Mouse (Mus musculus): ENCODE data around the gene Onecut3.
A peak's percentile ranks its signal among the peaks of the same experiment; 100 is the strongest.

Onecut3 gene

DNA sequence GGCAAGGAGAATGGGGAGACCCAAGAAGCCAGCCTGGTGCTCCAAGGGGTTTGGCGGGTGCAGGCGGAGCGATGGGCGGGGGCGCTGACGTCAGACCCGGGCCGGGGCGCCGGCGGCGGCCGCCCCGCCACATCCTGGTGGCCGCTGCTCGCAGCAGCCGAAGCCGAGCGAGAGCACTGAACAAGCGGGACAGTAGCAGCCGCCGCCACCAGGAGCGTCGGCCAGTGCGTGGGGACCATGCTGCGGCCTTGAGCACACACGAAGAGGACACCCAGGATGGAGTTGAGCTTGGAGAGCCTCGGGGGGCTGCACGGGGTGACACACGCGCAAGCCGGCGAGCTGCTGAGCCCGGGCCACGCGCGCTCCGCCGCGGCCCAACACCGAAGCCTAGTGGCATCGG is at the start of gene Onecut3:
Gene Onecut3 (plus strand): TSS at position 104 of the 400 bp plus-strand sequence.
- DNase-seq, result no peak

DNA sequence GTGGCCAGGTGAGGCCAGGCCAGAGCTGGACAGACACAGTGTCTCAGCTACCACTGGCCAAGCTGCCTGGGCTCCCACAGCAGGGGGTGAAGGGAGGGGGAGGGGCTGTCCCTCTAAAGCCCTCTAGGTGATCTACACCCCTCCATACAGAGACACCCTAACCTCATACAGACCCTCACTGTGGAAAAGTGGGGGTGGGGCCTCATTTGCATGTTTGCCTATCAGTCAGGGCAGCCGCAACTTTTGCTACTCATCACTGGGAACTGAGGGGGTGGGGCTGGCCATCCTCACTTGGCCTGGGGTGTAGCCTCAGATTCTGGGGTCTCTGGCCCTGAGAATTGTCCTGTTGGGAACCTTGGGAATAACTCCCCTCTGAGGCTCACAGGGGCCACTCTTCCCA is 49.6 kb upstream of the Onecut3 start:
- DNase-seq, result no peak

DNA sequence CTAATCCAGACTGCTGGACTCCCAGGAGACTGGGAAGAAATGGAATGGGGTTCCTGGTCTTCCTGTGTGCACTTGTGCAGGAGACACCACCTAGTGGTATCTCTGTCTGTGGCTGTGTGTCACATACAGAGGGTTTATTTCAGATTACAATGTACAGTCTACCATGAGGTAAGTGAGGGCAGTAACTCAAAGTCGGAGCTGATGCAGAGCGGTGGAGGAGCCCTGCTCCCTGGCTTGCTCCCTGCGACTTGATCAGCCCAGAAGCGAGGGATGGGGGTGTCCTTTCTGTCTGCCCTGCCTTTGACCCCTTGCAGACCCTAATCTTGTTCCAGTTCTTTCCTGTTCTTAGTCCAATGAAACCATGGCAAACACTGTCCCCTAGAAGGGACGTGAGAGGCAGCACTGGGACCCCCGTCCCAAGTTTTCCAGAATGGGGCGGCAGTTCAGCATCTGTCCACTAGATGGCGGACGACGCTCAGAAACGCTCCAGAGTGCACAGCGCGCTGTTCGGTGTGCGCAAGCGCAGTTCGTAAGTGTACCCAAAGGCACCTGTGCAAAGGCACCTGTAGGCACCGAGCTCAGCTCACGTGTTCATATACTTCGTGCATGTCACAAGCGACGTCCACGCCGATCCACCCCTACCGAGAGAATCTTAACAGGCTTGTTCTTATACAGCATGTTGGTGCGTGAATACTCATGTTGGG is 48.6 kb upstream of the Onecut3 start:
- DNase-seq, result peak; percentile 86

DNA sequence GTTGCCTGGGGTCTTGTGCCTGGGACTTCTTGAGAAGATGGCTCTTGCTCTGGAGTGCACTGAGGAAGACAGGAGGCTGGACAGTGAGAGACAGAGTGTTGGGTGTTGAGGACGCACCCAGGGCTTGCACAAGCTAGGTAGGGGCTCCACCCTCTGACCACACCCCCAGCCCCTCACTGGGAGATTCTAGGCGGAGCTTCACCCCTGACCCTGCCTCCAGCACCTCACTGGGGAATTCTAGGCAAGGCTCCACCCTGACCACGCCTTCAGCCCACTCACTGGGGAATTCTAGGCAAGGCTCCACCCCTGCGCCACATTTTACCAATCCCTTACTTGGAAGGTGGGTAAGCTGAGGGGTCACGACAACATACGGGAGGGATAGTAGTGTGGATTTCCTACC is 44.0 kb upstream of the Onecut3 start:
- no peak for DNase-seq

DNA sequence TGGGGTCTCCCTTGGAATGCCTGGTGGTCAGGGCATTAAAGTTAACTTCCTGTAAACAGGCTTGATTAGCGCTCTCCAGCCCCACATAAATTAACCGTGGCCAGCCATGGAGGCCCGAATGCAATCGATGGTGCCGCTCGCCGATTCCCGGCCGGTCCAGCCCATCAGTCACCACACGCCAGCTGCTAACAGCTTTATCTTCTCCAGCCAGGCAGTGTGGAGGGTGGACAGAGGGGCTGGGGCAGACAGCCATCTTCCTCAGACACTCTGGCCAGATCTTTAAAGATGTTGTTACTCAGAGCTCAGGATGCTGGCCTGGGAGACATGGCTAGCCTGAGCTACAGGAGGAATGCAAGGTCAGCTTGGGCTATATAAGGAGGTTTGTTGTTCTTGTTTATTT is 41.0 kb upstream of the Onecut3 start:
- no peak for DNase-seq

DNA sequence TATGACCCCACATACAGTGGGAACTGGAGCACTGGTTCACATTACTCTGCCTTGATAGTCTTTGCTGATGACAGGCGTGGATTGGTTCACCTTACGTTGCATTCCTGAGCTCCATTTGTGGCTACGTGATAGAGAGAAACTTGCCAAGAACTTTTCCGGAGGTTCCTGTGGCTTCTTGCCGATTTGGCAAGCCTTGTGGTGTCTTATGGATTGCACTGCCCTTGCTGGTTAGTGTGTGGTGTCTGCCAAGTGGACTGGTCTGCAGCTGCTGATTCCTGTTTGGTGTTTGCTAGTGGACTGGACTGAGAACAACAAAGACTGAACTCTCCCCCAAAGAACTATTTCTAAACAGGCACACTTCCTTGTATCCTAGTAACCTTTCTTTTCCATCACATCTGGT is 39.9 kb upstream of the Onecut3 start:
- no peak for DNase-seq

DNA sequence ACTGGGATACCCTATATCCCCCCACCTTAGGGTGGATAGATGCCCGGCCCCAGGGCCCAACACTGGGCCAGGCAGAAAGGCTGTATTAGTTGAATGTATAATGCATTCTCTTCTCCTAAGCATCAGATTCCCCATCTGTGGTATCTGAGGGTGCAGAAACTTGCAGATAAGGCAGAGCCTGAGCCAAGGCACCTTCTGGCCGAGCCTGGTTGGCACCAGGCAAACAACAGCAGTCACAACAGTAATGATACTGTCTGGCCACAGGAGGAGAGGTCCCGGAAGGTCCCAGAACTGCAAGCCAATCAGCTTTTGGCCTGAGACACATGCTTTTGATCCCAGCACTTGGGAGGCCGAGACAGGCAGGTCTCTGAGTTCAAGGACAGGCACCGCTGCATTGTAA is 38.9 kb upstream of the Onecut3 start:
- DNase-seq, result no peak

DNA sequence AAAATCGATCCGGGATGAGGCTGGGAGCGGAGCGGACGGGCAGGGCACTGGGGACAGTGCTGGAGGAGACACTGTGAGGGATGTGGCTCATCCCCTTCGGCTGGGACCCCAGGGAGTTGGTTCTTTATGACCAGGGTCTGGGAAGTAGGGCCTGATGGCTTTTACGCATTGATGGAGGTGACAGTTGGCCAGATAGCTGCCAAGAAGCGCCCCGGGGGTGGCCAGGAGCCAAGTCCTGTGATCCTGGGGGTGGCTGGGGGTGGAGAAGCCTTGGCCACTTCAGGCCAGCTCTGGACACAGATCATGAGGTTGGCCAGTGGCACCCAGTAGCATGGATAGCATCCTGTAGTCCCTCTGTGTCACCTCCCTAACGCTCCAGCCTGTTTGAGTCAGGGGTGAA is 35.4 kb upstream of the Onecut3 start:
- no peak for DNase-seq

DNA sequence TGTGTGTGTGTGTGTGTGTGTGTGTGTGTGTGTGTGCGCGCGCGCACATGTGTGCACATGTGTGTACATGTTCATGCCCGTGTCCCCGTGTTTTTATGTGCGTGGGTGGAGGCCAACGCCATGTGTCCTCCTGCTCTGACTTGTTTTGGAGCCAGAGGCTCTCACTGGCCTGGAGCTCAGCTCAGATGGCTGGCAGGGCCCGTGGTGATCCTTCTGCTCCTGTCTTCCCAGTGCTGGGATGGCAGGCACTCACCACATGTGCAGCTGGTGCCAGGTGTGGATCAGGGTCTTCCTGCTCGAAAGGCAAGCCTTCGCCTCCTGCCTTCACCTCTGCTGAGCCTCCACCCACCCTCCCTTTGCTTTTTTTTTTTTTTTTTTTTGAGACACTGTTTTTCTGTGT is 35.0 kb upstream of the Onecut3 start:
- DNase-seq, result no peak

DNA sequence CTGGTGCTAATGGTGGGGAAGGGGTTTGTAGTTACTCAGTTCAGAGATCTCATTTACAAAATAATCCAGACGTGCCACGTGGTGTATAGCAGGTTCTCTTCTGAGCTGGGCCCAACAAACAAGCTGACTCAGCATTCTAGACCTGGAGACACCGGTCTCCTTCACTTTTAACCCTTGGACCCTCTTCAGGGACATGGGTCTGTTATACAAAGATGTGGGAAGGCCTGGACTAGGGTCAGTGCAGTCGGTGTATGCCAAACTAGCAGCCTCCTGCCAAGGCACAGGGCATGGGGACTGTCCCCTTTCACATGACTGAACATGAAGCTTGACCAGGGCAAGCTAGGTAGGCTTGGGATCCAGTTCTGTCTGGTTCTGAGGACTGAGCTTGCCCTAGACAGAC is 34.3 kb upstream of the Onecut3 start:
- DNase-seq, result no peak

DNA sequence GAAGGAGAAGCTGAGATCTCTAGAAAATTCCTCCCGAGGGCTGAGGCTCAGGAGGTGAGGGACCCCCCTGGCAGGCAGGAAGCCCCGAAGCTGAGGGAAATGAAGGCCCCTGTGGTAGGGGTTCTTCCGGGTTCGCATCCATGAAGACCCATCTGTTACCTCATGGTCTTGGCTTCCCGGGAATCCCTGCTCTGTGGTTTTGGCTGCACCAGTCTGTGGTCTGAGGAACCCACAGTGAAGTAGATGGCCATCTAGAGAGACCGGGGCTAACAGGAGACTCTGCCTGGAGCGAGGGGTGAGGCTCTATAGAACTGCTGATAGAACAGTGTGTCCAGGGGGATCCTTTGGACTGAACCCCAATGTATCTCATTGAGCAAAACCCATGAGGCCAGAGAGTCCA is 33.3 kb upstream of the Onecut3 start:
- no peak for DNase-seq

DNA sequence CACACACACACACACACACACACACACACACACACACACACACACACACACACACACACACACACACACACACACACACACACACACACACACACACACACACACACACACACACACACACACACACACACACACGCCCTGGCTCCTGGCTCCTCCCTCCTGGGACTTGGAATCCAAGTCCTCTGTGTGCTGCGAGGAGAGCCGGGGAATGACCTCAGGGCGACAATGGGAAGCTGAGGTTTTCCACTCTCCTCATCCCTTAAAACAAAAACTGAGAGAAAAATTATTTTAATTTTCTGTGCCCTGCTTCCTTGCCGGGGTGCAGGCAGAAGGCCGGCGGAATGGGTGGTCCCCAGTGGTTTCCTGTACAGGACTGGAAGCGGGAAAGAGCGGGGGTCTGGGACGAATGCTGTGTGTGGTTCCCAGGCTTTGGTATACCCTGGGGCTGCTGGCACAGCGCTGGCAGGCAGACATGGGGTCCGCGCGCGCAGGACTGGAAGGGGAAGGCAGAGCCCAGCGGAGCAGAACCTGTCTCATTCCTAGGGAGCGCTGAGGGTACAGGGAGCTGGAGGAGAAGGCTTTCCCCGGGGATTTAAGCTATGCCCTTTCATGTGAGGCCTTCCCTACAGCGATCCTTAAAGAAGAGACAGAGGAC is 30.1 kb upstream of the Onecut3 start:
- DNase-seq, result no peak

DNA sequence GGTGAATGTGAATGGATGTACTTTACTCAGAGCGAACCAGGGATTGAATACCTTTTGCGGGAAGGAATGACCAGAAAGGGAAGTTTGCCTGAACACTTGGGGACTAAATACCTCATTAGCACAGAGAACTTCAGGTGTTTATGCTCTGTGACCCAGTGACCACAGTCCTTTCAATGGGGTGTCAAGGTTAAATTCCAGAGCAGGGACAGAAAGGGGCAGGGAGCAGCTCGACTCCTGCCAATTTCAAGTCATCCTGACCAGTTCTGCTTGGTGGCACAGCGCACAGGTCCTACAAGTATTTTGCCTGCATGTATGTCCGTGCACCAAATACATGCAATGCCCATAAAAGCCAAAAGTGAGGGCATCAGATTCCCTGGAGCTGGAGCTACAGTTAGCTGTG is 29.6 kb upstream of the Onecut3 start:
- DNase-seq, result no peak

DNA sequence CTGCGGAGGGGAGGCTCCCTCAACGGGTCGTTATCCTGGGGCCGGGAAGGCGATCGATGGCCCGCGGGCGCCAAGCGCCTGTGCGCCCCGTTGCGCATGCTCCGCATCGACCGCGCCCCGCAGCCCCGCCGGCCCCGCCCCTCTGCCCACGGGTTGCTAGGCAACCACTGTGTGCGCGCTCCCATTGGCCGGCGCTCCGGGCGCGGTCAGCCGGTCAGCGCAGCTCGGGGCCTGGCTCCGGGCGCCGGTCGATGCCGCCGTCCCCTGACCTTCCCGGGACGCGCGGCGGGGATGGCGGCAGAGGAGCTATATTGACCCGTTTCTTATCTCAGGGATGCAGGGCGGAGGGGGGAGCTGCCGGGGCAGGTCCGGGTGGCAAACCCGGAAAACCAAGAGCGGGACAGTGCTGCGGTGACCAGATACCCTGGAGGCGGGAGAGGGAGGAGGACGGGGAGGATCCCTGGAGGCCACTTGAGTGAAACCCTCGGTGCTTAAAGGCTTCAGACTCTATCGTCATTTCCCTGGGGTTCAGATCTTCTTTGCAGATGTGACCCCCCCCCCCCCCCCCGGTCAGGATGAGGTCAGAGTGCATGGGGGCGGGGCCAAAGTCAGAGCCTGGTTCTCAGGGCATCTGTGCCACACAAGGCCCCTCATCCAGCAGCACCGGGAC is 19.2 kb upstream of the Onecut3 start:
- peak; percentile 91 for DNase-seq

DNA sequence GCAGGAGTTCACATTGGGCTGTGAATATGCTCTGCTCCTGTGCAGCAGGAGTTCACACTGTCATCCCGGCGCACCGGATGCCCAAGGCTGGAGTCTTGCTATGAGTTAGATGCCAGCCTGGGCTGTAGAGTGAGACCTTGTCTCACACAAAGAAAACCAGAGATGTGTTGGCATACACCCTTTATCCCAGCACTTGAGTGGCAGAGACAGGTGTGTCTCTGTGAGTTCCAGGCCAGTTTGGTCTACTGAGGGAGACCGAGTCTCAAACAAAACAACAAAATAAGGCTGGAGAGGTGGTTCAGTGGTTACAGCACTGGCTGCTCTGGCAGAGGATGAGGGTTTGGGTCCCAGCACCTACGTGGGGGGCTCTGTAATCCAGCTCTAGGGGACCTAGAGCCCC is 16.1 kb upstream of the Onecut3 start:
- DNase-seq, result no peak

DNA sequence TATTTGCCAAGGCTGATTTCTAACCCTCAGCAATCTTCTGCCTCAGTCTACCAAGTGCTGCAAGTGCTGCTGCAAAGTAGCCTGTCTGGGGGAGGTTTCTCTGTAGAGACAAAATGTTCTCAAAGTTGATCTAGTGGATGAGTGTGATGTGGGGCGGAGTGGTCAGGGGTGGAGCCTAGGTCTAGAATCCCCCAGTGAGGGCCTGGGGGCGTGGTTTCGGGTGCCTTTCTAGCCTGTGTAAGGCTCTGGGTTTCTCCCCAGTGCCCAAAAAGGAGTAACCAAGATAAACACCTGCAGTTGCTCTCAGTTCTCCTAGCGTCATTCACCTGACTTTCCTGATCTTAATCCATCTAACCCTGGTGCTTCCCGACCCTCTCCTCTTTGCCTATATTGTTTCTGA is 13.6 kb upstream of the Onecut3 start:
- no peak for DNase-seq

DNA sequence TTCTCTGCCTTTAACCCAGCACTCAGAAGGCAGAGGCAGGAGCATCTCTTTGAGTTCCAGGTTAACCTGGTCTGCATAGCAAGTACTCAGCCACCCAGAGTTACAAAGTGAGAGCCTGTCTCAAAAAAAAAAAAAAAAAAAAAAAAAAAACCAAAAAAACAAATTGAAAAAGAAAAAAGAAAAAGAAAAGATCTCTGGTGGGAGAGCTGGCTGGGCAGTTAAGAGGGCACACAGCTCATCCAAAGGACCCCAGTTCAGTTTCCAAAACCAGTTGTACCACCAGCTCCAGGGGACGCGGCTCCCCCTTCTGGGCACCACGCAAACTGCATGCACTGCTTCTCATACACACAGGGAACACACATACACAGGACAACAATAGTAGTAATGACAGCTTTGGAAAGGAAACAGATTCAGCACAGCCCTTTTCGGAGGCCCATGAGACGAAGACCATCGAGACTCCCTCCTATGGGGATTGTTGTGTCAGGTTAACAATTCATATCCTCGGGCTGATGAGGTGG is 7.7 kb upstream of the Onecut3 start:
- DNase-seq, result no peak

DNA sequence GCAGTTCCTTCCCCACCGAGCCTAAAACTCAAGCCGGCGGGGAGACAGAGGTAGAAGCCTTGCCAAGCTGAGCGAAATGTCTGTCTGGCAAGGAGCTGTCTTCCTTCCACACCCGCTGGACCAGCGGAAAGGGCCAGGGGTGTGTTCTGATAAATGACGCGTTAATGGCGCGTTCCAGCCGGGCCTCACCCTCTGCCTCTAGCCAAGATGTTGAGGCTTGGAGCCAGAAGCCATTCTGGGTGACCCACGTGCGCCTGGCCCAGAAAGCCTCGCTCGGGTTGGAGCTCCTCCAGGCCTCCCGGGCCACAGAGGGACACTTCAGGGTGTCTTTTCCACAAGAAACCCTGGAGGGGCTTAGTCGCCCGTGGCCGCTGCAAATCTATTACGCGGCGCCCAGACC is 4.6 kb upstream of the Onecut3 start:
- no peak for DNase-seq

DNA sequence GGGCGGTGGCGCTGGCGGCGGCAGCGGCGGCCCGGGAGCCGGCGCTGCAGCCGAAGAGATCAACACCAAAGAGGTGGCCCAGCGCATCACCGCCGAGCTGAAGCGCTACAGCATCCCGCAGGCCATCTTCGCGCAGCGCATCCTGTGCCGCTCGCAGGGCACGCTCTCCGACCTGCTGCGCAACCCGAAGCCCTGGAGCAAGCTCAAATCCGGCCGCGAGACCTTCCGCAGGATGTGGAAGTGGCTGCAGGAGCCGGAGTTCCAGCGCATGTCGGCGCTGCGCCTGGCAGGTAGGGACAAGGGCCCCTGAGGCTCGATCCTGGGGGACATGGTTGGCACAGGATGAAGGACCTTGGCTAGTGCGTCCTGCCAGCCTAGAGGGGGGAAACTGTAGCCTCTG is 1.3 kb downstream of the Onecut3 start:
- no peak for DNase-seq

DNA sequence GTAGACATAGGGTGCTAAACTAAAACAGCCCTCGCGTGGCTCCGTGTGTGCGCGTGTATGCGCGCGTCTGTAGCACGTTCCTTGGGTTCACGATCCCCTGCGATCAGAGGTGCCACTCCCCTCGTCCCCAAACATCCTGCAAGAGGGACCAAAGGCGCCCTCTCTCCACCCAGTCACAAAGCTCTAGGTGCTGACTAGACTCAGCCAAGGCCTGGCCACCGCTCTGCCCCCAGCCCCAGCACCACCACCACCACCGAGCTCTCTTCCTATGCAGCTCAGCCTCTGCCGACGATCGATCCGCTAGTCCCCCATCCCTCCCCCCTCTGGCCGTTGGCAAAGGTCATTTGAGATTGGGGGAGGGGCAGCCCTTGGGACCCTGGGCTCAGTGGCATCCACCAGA is 1.8 kb downstream of the Onecut3 start:
- no peak for DNase-seq

DNA sequence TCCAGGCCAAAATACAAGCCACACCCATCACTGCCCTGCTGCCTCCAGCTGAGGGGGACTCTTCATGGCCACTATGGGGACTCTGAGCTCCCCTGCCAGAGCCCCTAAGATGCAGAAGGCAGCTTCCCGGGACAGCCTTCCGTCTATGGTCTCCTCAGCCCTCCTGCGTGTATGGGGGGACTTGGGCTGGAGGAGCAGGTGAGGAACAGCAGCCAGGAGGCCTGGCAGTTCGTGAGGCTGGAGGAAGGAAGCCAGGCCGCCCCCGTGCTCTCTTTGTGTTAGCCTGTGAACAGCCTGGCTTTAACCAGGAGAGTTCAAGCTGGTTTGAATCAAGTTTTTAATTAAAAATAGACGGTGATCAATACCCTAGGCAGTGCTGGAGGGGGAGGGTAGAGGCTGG is 7.7 kb downstream of the Onecut3 start:
- DNase-seq, result no peak

DNA sequence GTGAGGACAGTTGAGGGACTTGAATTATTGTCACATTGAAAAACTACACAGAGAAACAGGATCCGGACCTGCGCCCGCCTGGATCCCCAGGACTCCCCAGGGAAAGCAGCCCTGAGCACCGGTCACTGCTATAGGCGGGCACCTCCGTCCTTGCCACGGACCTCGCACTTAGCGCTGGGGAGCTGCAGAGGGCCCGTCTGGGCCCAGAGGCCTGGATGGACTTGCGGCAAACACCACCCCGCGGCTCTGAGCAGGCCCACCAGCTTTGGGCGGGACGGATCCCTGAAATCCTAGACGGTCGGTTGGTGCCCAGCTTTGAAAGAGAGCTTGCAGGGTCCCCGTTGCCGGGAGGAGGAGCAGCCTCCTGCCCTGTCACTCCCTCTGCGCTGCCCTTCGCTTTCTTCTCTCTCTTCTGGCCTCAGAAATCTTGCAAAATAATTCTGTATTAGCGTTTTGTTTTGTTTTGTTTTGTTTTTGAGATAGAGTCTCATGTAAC is 8.2 kb downstream of the Onecut3 start:
- DNase-seq, result no peak

DNA sequence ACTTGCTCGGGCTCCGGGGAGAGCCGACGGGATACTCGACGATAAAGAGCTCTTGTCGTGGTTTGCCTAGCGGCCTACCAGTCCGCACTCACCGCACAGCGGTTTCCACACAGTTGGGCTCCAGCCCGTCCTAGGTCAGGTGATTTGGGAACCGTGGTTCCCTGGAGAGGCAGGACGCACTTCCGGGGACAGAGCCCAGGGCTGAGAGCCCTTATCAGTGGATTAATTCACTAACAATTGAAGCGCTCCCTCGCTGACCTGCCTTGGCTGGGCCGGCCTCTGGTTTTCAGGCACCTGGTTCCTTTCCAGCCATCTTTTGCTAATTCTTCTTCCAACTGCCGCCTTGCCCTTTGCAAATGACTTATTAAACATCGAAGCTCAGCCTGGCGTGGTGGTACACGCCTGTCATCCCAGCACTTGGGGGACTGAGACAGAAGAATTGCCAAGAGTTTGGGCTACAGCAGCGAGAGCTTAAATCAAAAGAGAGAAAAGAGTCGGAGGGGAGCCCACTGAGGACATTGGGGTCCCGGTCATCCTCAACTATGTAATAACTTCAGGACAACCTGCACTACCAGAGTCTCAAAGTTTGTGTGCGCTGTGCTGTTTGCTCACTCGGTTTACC is 9.1 kb downstream of the Onecut3 start:
- no peak for DNase-seq

DNA sequence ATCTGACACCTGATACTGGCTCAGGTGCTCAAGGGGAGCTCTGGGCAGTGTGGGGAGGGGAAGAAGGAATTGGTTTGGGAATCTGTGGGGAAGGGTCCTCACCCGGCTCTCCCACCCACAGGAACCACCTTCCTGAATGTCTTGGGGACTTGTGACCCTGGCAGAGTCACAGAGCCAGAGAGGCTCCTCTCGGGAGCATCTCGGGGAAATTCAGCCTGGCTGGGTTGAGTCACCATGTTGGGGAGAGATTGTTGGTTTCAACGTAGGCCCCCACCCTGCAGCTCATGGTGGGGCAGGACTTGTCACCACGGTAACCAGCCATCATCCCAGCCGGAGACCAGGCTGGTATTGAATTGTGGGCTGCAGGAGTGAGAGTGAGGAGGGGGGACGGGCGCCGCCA is 10.1 kb downstream of the Onecut3 start:
- no peak for DNase-seq
